Mouse (Mus musculus) small intestine, adult 2 months (tissue): ENCODE data around the gene Dync1i1.

ENCODE experiments used
- CTCF ChIP-seq: fragments of 200-500 bp; IDR thresholded peaks from 2 replicates; pipeline ENCODE4 v1.5.1; 2012; ENCODE audit warnings: low read depth, mild to moderate bottlenecking, control low read depth, inconsistent platforms, low read length, moderate library complexity, mixed read lengths; ENCODE audit not compliant: insufficient replicate concordance, insufficient read length; ENCODE audit errors: extremely low read depth
- POLR2A ChIP-seq: fragments of 200-500 bp; IDR thresholded peaks from 2 replicates; pipeline ENCODE4 v1.6.1; 2012; ENCODE audit warnings: low read depth, mild to moderate bottlenecking, control low read depth, inconsistent platforms, low read length, moderate library complexity

DNA sequence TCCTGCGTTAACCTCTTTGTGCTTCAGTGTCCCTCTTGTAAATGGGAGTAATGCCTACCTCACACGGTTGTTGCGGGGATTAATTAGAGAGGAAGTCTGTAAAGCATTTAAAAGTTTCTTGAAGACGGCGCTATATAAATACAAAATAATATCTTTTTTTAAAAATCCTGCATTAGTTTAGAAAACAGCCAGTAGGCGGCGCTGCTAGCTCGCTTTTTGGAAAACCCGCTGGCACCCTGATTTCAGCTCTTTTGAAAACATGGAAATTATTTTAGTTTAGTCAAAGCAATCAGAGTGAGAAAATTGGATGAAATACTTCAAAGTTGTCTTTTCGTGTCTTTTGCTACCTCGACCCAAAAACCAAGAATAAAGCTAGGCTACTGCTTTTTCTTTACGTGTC is 132.9 kb downstream of the Dync1i1 start:
- TF ChIP-seq CTCF (peak; percentile 80; the same call in 1 of the 2 replicates), POLR2A (no peak)
